Mouse (Mus musculus) inflammation-experienced regulatory T-cells, adult 6 months (primary cell): ENCODE measurements at regions not wholly inside any gene's neighbourhood (a gene's known extent, or its start where the extent isn't known, plus 50 kb on each side); places are given as distances from the start of the nearest gene placed in this dataset.
A peak's percentile ranks its signal among the peaks of the same experiment; 100 is the strongest.
"Not testable (repeated sequence)": the region's sequence is repeated elsewhere in the genome, so short reads cannot be mapped to it uniquely, and the experiment has no call there.

Experiments used
- ATAC-seq: one replicate; pipeline ENCODE4 v1.8.0; 2017

DNA sequence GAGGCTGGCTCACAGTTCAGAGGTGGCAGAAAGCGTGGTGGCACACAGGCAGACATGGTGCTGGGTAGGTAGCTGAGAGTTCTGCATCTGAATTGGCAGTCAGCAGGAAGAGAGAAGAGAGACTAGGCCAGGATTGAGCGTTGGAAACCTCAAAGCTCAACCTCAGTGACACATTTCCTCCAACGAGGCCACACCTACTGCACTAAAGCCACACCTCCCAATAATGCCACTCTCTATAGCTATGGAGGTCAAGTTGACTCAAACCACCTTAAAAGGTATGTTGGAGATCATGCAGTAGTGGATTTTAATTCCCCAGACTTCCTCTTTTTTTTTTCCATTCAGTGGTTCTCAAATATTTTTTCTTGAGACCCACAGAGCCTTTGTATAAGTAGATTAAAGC lies 57.1 kb downstream of the Ccdc54 start:
- ATAC-seq, result no peak

GRCm38 (mm10) chr16:50529511-50530416 lies 61.2 kb downstream of the Ccdc54 start:
- peak; percentile 69 for ATAC-seq

DNA sequence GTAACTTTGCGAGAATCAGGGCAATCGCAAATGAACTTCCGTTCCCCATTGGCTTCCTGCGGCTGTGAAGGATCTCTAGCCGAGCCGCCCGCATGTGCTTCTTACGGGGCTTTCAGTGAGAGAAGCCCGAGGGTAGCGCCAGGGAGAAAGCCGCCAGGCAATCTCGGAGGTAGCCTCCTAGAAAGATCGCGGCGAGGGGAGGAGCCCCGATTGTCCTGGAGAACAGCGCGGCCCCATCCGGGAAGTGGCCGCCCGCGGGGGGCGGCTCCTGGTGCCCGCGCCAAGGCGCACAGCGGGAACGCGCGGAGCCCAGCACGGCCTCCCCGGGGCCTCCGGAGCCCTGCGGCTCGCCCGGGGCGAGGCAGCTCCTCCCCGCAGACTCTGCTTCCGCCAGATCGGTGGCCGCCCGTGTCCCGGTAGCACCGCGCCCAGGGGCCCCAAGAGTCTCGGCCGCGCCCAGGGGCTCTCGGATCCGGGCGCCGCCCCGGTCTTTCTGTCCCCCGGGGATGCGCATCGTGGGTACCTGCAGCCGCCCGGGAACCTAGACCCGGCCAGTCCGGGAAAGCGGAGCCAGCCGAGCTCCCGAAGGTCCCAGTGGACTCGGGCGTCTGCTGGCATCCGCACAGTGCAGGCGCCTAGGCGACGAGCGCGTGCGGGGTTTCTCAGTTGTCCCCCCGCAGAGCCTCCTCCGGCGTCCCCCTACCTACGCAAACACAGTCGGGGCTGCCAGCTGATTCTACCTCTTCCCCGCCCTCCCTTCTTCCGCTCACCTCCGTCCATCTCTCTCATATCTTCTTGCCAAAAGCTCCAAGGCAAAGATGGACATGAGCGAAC lies 62.1 kb downstream of the Ccdc54 start:
- peak; percentile 56 for ATAC-seq

- peak; percentile 7 for ATAC-seq
Observed at GRCm38 (mm10) chr16:50528355-50528676, 62.6 kb downstream of the Ccdc54 start.

DNA sequence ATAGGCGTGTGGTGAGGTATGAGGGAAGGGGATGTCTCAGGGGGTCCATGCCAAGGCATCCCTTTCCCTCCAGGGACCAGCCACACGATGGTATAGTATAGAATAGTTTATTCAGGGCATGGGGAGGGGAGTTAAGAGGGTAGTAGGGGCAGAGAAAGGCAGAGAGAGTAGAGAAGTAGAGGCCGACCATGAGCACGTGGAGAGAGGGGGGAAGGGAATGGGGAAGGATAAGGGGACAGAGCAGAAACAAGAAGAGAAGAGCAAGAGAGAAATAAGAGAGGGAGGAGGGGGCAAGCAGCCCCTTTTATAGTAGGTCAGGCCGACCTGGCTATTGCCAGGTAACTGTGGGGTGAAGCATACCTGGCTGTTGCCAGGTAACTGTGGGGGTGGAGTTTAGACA lies 64.0 kb downstream of the Ccdc54 start:
- not testable (repeated sequence) for ATAC-seq

DNA sequence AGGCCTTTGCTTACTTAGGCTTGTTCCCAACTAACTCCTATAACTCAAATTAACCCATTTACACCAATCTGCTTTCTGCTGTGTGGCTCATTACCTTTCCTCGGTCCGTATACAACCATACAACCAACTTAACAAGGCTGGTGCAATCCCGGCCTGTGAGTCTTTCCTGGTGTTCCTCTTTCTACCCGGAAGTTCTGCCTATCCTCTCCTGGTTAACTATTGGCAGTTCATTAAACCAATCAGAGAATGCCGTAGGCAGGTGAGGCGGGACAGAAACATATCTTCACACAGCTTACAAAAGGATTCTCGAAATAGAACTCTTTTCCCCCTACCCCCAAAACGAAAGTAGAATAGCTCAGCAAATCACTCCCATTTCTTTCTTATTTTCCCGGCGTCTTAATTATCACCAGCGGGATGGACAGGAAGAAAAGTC lies 65.0 kb downstream of the Ccdc54 start:
- ATAC-seq, result no peak

GRCm38 (mm10) chr16:50525504-50525903 lies 65.5 kb downstream of the Ccdc54 start:
- no peak for ATAC-seq

DNA sequence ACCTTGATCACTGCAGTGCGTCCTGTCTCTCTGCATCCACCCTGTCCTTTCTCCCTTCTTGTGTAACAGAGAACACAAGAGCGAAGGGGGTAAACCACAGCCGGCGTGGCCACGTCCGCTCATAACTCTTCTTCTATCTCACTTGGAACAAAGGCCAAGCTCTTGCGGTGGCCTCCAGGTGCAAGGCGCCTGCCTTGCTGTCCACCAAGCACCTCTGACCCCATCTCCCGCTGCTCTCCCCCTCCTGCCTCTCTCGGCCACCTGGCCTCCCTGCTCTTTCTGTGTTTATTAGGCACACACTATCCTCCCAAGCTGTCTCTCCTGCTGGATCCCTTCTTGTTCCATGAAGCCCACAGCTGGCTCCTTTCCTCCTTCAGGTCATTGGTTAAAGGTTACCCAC lies 71.3 kb downstream of the Ccdc54 start:
- ATAC-seq, result no peak

- no peak for ATAC-seq
Observed at GRCm38 (mm10) chr16:50516579-50516978, 74.4 kb downstream of the Ccdc54 start.

- ATAC-seq, result no peak
Observed at GRCm38 (mm10) chr16:50515039-50515438, 75.9 kb downstream of the Ccdc54 start.

- no peak for ATAC-seq
Observed at GRCm38 (mm10) chr16:50512080-50512479, 78.9 kb downstream of the Ccdc54 start.

DNA sequence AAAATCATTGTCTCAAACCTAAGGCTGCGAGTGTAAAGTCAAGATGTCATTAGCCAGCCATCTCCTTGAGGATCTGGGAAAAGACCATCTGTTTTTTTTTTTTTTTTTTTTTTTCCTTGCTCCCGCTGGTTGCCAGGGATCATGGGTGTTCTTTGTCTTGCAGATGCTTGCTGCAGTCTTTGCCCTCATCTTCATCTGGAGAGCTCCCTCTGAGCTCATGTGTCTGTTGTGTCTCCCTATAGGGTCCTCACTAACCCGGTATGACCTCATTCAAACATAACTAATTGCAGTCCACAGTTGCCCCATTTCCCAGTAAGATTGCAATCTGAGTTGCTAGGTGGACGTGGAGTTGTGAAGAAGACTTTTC lies 77.3 kb upstream of the Bbx start:
- no peak for ATAC-seq

GRCm38 (mm10) chr16:50508673-50509528 lies 76.7 kb upstream of the Bbx start:
- no peak for ATAC-seq

- ATAC-seq, result no peak
Observed at GRCm38 (mm10) chr16:50504619-50505018, 72.4 kb upstream of the Bbx start.

DNA sequence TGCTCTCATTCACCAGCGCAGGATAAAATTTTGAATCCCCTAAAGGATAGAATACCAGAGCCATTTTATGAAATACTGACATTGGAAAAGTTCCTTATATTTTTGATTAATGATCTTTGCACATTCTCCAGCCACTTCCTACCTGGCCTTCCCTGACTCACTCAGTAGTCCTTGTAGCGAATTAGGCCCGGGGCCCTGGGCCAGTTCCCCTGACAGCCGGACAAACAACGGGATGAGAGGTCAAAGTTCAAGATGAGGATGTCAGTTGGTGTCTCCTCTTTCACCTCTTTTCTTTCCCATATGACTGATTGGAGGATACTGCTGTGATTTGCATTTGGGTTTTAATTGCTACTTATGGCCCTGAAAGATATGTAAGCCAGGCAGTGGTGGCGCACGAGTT lies 66.7 kb upstream of the Bbx start:
- ATAC-seq, result no peak

DNA sequence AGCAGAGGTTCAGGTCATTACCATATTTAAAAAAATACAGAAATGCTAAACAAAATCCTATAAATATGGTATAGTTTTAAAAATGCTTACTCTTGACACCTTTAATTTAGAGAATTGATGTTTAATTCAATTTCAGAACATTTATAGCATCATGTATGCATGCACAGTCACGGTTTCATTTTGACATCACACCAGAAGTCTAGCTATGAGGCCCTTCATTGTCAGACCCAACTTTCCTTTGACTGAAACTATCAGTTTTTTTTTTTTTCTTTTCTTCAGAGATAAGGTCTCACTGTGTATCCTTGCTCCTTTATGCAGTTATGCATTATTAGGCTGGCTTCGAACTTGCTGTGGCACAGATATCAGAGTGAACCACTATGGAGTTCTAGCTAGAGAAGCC lies 61.5 kb upstream of the Bbx start:
- no peak for ATAC-seq

DNA sequence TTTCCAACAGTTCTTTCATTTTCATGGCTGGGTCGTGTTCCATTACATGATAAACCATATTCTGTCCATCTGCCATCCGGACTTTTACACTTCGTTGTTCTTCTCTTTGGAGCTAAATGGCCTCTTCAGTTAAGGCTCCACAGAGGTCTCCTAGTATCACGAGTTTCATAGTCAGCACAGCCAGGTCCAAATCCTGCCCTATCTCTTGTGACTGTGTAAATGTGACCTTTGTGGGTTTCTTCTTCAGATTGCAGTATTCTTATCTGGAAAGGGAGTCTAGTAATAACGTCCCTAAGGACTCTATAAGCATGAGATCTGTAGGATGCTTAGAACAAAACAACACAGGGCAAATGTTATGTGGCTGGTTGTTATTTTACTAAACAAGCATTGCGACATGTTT lies 57.1 kb upstream of the Bbx start:
- no peak for ATAC-seq

GRCm38 (mm10) chr16:50482360-50482786 lies 50.2 kb upstream of the Bbx start:
- ATAC-seq, result no peak
